Mouse (Mus musculus): ENCODE measurements around the gene Zfp369. TPM values are rescaled to one million over a fixed set of nuclear protein-coding genes. Genes with fewer than 3 reads are reported as not detected.

The Zfp369 gene
- polyA plus RNA-seq (2015; fragmentation: Nextera tagmentation; extraction: Ambion mirVana), result 11.3 and 12.4 TPM in 2 replicates

- Histone ChIP-seq H3K27ac (peak within 1 kb of the TSS; percentile 90), H3K4me1 (no peaks in the 10 kb centered on the region), H3K27me3 (no peaks in the 10 kb centered on the region), H3K4me3 (peak within 1 kb of the TSS; percentile 72), H3K9me3 (peaks cover 9% of the 10 kb centered on the region; the same call in 1 of the 2 replicates), H3K9ac (peak within 1 kb of the TSS; percentile 64), H3K36me3 (peaks cover 24% of the 10 kb centered on the region), H3K4me2 (peak within 1 kb of the TSS; percentile 54)
- WGBS, result under 1% methylated on average over 50 of the region's 50 CpGs
- ATAC-seq (ENCODE audit: insufficient number of reproducible peaks, low FRiP score, low TSS enrichment, low read depth), result peak; percentile 98
Measured at GRCm38 (mm10) chr13:65278383-65279341, at the start of gene Zfp369. Gene Zfp369, plus strand, starts transcription at chr13:65278814.

DNA sequence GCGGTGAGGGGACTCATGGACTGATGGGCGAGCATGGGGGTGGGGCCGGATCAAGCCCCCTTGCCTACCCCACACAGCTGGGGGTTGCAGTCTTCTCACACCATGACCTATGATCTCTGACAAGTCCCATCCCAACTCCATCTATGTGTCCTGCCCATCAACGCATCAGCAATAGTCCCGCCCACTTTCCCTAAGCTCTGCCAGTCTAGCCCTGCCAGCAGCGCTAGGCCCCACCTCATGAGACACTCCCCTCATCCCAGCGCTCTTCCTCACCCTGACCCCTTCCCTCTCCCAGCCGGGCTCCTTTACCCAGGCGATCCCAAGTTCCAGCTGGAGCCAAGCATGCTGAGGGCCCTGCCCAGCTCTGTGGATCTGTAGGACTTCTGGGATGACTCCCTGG, 41.4 kb upstream of the Zfp369 start:
- Histone ChIP-seq H3K36me3 (no peaks in the 10 kb centered on the region), H3K4me1 (peaks cover 11% of the 10 kb centered on the region), H3K27ac (no peak overlapping the region), H3K9me3 (no peaks in the 10 kb centered on the region), H3K27me3 (no peaks in the 10 kb centered on the region), H3K4me2 (no peak overlapping the region), H3K9ac (no peak overlapping the region), H3K4me3 (no peak overlapping the region)
- 72% methylated on average over 9 of the region's 9 CpGs for WGBS
- no peak for ATAC-seq (ENCODE audit: insufficient number of reproducible peaks, low FRiP score, low TSS enrichment, low read depth)

- Histone ChIP-seq H3K9me3 (0 out of 2 replicates have a peak, but pooled peaks cover 5% of the 10 kb centered on the region), H3K4me3 (peak overlapping the region; percentile 79), H3K36me3 (0 out of 2 replicates have a peak, but pooled peaks cover 2% of the 10 kb centered on the region), H3K27me3 (no peaks in the 10 kb centered on the region), H3K4me2 (peak overlapping the region; percentile 98), H3K9ac (peak overlapping the region; percentile 67), H3K4me1 (peaks cover 16% of the 10 kb centered on the region), H3K27ac (peak overlapping the region; percentile 97)
- 2% methylated on average over 28 of the region's 28 CpGs for WGBS
- peak; percentile 91 for ATAC-seq (ENCODE audit: insufficient number of reproducible peaks, low FRiP score, low TSS enrichment, low read depth)
Measured at GRCm38 (mm10) chr13:65240509-65241098, 38.0 kb upstream of the Zfp369 start.

GRCm38 (mm10) chr13:65241099-65241626, 37.5 kb upstream of the Zfp369 start:
- Histone ChIP-seq H3K36me3 (0 out of 2 replicates have a peak, but pooled peaks cover 3% of the 10 kb centered on the region), H3K4me2 (peak overlapping the region; percentile 98), H3K4me3 (peak overlapping the region; percentile 79), H3K9ac (peak overlapping the region; percentile 67), H3K27me3 (no peaks in the 10 kb centered on the region), H3K9me3 (0 out of 2 replicates have a peak, but pooled peaks cover 5% of the 10 kb centered on the region), H3K4me1 (peaks cover 16% of the 10 kb centered on the region), H3K27ac (peak overlapping the region; percentile 97)
- ATAC-seq (ENCODE audit: insufficient number of reproducible peaks, low FRiP score, low TSS enrichment, low read depth), result peak; percentile 85
- WGBS, result under 1% methylated on average over 45 of the region's 45 CpGs

DNA sequence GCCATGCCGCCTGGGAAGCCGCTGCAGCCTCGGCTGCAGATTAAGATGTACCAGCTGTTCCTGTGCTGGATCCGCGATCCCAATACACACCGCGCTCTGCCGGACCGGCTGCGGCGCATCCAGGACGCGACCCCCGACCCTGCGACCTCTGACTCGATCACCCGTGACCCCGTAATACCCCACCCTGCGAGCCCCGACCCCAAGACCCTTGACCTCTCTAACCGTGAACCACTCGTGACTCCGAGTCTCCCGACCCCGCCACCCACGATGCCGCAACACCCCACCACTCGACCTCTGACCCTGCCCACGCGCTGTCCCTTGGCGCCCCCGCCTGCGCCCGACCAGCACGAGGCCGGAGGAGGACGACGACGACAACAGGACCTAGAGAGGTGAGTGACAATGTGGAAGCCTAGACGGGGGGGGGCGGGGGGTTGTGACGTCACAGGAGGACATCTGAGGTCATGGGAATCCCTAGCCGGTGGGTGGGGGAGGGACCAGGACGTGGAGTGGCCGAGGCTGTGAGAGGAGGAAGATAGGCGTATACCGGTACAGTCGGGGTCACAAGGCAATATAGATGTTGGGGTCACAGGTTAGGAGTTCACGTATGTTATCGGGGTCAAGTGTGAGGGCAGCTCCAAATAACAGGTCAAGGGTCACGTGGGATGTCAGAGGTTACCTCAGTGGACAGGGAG, 36.8 kb upstream of the Zfp369 start:
- Histone ChIP-seq H3K27me3 (no peaks in the 10 kb centered on the region), H3K4me2 (peak overlapping the region; percentile 98), H3K4me3 (peak overlapping the region; percentile 79), H3K9me3 (0 out of 2 replicates have a peak, but pooled peaks cover 5% of the 10 kb centered on the region), H3K9ac (peak overlapping the region; percentile 67), H3K36me3 (0 out of 2 replicates have a peak, but pooled peaks cover 3% of the 10 kb centered on the region), H3K4me1 (peaks cover 16% of the 10 kb centered on the region), H3K27ac (peak overlapping the region; percentile 97)
- no peak for ATAC-seq (ENCODE audit: insufficient number of reproducible peaks, low FRiP score, low TSS enrichment, low read depth)
- 3% methylated on average over 51 of the region's 51 CpGs for WGBS

DNA sequence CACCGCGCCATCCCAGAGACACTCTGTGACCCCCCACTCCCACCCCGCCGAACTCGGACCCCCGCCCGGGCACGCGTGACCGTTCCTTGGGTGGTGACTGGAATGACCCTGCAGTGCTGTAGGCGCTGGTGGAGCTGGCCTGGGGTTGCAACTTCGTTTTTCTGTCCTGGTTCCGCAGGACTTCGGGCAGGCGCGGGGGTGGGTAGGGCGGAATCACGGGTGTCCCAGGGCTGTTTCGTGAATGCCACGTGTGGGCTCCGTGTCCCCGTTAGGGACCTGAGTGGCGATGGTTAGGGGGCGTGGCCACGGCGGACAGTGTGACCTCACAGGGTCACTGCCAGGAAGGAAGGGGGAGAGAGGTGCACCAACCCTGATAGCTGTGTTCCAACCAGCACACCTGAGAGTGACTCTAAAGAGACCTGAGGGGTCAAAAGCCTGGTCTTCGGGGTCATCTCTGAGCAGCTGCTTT, 36.3 kb upstream of the Zfp369 start:
- H3K9me3 ChIP-seq, result 0 out of 2 replicates have a peak, but pooled peaks cover 5% of the 10 kb centered on the region
- H3K4me2 ChIP-seq, result peak overlapping the region; percentile 98
- ATAC-seq (ENCODE audit: insufficient number of reproducible peaks, low FRiP score, low TSS enrichment, low read depth), result no peak
- no peak overlapping the region for H3K27ac ChIP-seq
- WGBS, result 32% methylated on average over 27 of the region's 27 CpGs
- no peaks in the 10 kb centered on the region for H3K27me3 ChIP-seq
- H3K4me1 ChIP-seq, result peaks cover 16% of the 10 kb centered on the region
- peak overlapping the region; percentile 79 for H3K4me3 ChIP-seq
- H3K9ac ChIP-seq, result peak overlapping the region; percentile 67; the same call in 1 of the 2 replicates
- H3K36me3 ChIP-seq, result 0 out of 2 replicates have a peak, but pooled peaks cover 3% of the 10 kb centered on the region

DNA sequence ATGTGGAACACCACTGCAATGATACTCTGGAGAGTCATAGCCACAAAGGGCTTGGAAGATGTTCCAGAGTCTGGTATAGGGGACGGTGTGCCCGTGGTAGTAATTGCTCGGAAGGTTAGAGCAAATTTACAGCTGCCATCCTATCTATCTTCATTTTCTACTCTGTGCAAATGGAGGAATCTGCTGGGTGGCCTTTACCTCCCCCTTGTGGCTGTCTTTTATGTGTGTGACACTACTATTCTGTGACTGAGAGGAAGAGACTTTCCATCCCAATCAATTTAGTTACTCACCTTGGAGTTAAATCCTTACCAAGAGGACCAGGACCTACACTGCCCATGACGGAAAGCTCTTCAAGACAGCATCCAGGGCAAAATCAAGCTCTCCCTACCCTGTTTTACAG, 35.3 kb upstream of the Zfp369 start:
- 96% methylated on average over 4 of the region's 4 CpGs for WGBS
- Histone ChIP-seq H3K4me3 (no peak overlapping the region), H3K27ac (no peak overlapping the region), H3K9me3 (0 out of 2 replicates have a peak, but pooled peaks cover 5% of the 10 kb centered on the region), H3K27me3 (no peaks in the 10 kb centered on the region), H3K9ac (no peak overlapping the region), H3K36me3 (peaks cover 7% of the 10 kb centered on the region), H3K4me1 (peaks cover 16% of the 10 kb centered on the region), H3K4me2 (no peak overlapping the region)
- no peak for ATAC-seq (ENCODE audit: insufficient number of reproducible peaks, low FRiP score, low TSS enrichment, low read depth)

GRCm38 (mm10) chr13:65258175-65258954, 20.2 kb upstream of the Zfp369 start:
- Histone ChIP-seq H3K4me3 (peak overlapping the region; percentile 20), H3K9me3 (peaks cover 33% of the 10 kb centered on the region), H3K9ac (no peak overlapping the region), H3K4me1 (no peaks in the 10 kb centered on the region), H3K36me3 (peaks cover 11% of the 10 kb centered on the region), H3K27ac (no peak overlapping the region), H3K27me3 (peaks cover 4% of the 10 kb centered on the region; the same call in 1 of the 2 replicates), H3K4me2 (peak overlapping the region; percentile 33; the same call in 1 of the 2 replicates)
- ATAC-seq (ENCODE audit: insufficient number of reproducible peaks, low FRiP score, low TSS enrichment, low read depth), result no peak
- WGBS, result 30% methylated on average over 36 of the region's 36 CpGs

GRCm38 (mm10) chr13:65259239-65259638, 19.4 kb upstream of the Zfp369 start, which contains the start of gene Gm10775:
Gene Gm10775, plus strand, starts transcription at chr13:65259539.
- peak within 1 kb of the TSS; percentile 33; the same call in 1 of the 2 replicates for H3K4me2 ChIP-seq
- H3K9ac ChIP-seq, result no peak within 1 kb of the TSS
- peaks cover 19% of the 10 kb centered on the region for H3K36me3 ChIP-seq
- peaks cover 4% of the 10 kb centered on the region; the same call in 1 of the 2 replicates for H3K27me3 ChIP-seq
- ATAC-seq (ENCODE audit: insufficient number of reproducible peaks, low FRiP score, low TSS enrichment, low read depth), result no peak
- H3K9me3 ChIP-seq, result peaks cover 33% of the 10 kb centered on the region
- H3K4me3 ChIP-seq, result peak within 1 kb of the TSS; percentile 20
- 45% methylated on average over 29 of the region's 29 CpGs for WGBS
- H3K27ac ChIP-seq, result no peak within 1 kb of the TSS
- H3K4me1 ChIP-seq, result no peaks in the 10 kb centered on the region

DNA sequence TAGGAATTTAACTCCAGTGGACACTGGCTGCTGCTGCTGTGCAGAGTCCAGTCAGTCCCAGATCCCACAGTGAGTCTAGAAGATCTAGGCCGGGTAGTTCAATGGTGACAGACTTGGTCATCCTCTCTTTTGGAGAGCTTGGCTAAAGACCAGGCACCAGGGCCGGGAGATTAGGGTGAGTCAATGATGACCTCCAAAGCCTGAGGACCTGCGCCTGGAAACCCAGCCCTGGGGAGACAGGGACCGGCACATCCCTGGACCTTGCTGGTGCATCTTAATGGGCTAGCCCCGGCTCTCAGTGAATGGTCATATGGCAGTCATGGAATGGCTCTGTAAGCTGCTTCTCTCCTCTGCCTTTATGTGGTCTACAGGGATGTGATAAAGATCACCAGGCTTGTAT, 16.5 kb upstream of the Zfp369 start:
- H3K27me3 ChIP-seq, result peaks cover 4% of the 10 kb centered on the region; the same call in 1 of the 2 replicates
- H3K4me3 ChIP-seq, result no peak overlapping the region
- no peak overlapping the region for H3K9ac ChIP-seq
- H3K9me3 ChIP-seq, result peaks cover 41% of the 10 kb centered on the region
- H3K27ac ChIP-seq, result no peak overlapping the region
- no peak for ATAC-seq (ENCODE audit: insufficient number of reproducible peaks, low FRiP score, low TSS enrichment, low read depth)
- no peaks in the 10 kb centered on the region for H3K4me1 ChIP-seq
- no peak overlapping the region for H3K4me2 ChIP-seq
- 94% methylated on average over 5 of the region's 5 CpGs for WGBS
- H3K36me3 ChIP-seq, result peaks cover 28% of the 10 kb centered on the region

All from limb, embryonic 15.5 days (tissue).